Mouse (Mus musculus) ES-Bruce4 (cell line): ENCODE data around the gene Lyplal1.

Experiments used
- CTCF ChIP-seq: IDR thresholded peaks from one replicate; pipeline ENCODE4 v1.8.1; 2011; ENCODE audit warnings: low read depth, low read length
- EP300 ChIP-seq: IDR thresholded peaks from 2 replicates; pipeline ENCODE4 v1.6.1; 2011; ENCODE audit warnings: low read depth, low read length; ENCODE audit not compliant: insufficient read depth
- POLR2A ChIP-seq: IDR thresholded peaks from one replicate; pipeline ENCODE4 v1.8.1; 2011; ENCODE audit warnings: low read length; ENCODE audit not compliant: insufficient read depth

DNA sequence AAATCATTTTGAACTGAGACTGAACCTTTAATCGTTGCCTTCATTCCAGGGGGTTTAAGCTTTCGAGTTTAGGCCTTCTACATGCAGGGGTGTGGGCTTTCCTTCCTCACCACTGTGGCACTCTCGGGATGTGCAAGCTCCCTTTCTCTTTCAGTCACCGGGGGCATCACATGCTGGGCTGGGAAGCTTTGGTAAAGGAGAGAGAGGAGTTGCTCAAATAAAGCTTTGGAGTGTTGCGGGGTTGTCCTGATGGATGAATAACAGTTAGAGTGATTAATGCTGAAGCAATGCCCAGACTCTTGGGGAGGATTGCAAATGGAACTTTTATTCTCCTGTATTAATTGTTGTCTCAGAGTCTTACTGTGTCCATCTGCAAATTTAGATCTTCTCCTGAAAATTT lies 2.7 kb upstream of the Lyplal1 start:
- TF ChIP-seq CTCF (no peak), POLR2A (no peak), EP300 (no peak)
